In genomic region chr10:80190491-80191051, GRCm38 (mm10) we compare ENCODE assay signal across 8 mouse cellular contexts. TPM values are rescaled to one million over a fixed set of nuclear protein-coding genes. Genes with fewer than 3 reads are reported as not detected.
DNase-seq lines count a peak whose midpoint lies in the region; ATAC-seq lines count a peak whose summit lies in the region.

No protein-coding gene starts in this region.

- H3K27ac ChIP-seq in brown adipose tissue, adult 24 weeks (replicated peaks; ENCODE audit: low read depth, low read length), result no peak overlapping the region
- H3K27ac ChIP-seq in heart, embryonic 13.5 days (replicated peaks), result no peak overlapping the region
- peak overlapping the region; percentile 95 for H3K27ac ChIP-seq in midbrain, embryonic 11.5 days (ENCODE audit: low read depth, low read length)

- H3K9me3 ChIP-seq in heart, embryonic 13.5 days, result no peaks in the 10 kb centered on the region
- no peaks in the 10 kb centered on the region for H3K9me3 ChIP-seq in midbrain, embryonic 11.5 days (ENCODE audit: control insufficient read depth, low read length)

- no peak; the same call in 1 of the 2 replicates for ATAC-seq in heart, embryonic 13.5 days (ENCODE audit: extremely low read depth, insufficient number of reproducible peaks, low FRiP score, low TSS enrichment)
- peak; percentile 65 for ATAC-seq in midbrain, embryonic 11.5 days (ENCODE audit: low FRiP score)

- H3K4me2 ChIP-seq in heart, embryonic 13.5 days, result peak overlapping the region; percentile 87
- H3K4me2 ChIP-seq in midbrain, embryonic 11.5 days, result peak overlapping the region; percentile 58

- H3K9ac ChIP-seq in heart, embryonic 13.5 days, result peak overlapping the region; percentile 78
- peak overlapping the region; percentile 80 for H3K9ac ChIP-seq in midbrain, embryonic 11.5 days (ENCODE audit: low read length)

- peaks cover 15% of the 10 kb centered on the region for H3K36me3 ChIP-seq in heart, embryonic 13.5 days
- H3K36me3 ChIP-seq in midbrain, embryonic 11.5 days (ENCODE audit: control insufficient read depth, insufficient read depth, low read length), result 0 out of 2 replicates have a peak, but pooled peaks cover 3% of the 10 kb centered on the region

- DNase-seq in layer of hippocampus, adult 9-11 months, result peak; percentile 45
- DNase-seq in layer of hippocampus, adult 8-10 months (ENCODE audit: low spot score in 2 of 2), result no peak
- DNase-seq in kidney, postnatal 4 days, result peak; percentile 69 to 79
- peak; percentile 97 for DNase-seq in midbrain, embryonic 11.5 days (ENCODE audit: low spot score, missing footprints)
- DNase-seq in thymus, postnatal 4 days, result no peak
- no peak for DNase-seq in urinary bladder, postnatal 36 days (ENCODE audit: low spot score in 2 of 2)

- H3K27me3 ChIP-seq in heart, embryonic 13.5 days (replicated peaks), result peaks cover 76% of the 10 kb centered on the region
- peaks cover 10% of the 10 kb centered on the region for H3K27me3 ChIP-seq in midbrain, embryonic 11.5 days (ENCODE audit: control insufficient read depth, insufficient read depth, low read length)

- peak overlapping the region; percentile 57 for H3K4me3 ChIP-seq in brown adipose tissue, adult 24 weeks (ENCODE audit: insufficient read depth, low read depth, low read length)
- H3K4me3 ChIP-seq in heart, embryonic 13.5 days, result peak overlapping the region; percentile 55
- H3K4me3 ChIP-seq in midbrain, embryonic 11.5 days (ENCODE audit: low read depth, low read length), result peak overlapping the region; percentile 33

- WGBS in heart, embryonic 13.5 days, result under 1% methylated on average over 48 of the region's 48 CpGs
- under 1% methylated on average over 48 of the region's 48 CpGs for WGBS in midbrain, embryonic 11.5 days

- H3K4me1 ChIP-seq in brown adipose tissue, adult 24 weeks (ENCODE audit: control insufficient read depth, insufficient read depth, insufficient read length, low read length), result peaks cover 6% of the 10 kb centered on the region; the same call in 1 of the 2 replicates
- peaks cover 40% of the 10 kb centered on the region for H3K4me1 ChIP-seq in heart, embryonic 13.5 days
- H3K4me1 ChIP-seq in midbrain, embryonic 11.5 days (ENCODE audit: control insufficient read depth, insufficient read depth, low read length), result peaks cover 59% of the 10 kb centered on the region

RNA-seq across cellular contexts. Expression of gene Efna2, which starts 11.3 kb away (rescaled TPM):
- 1 to 10 TPM; 7.4 to 8.3 (median 7.9) TPM for total RNA-seq in layer of hippocampus, adult 8-10 months (2022)
- polyA plus RNA-seq in brown adipose tissue, adult 24 weeks (2012; ENCODE audit: insufficient read depth, insufficient read length, missing spikeins), result 1.0 and 1.1 TPM in 2 replicates
- polyA plus RNA-seq in heart, embryonic 13.5 days (2015; fragmentation: Nextera tagmentation; extraction: Ambion mirVana), result 8.5 and 10.6 TPM in 2 replicates
- polyA plus RNA-seq in midbrain, embryonic 11.5 days (2014; fragmentation: Nextera tagmentation; extraction: Ambion mirVana), result 78.1 and 91.7 TPM in 2 replicates

RNA-seq across cellular contexts. Expression of gene 1600002K03Rik, which starts 17.8 kb away (rescaled TPM):
- 1 to 10 TPM; 1.8 to 9.0 (median 6.2) TPM for total RNA-seq in layer of hippocampus, adult 8-10 months (2022)
- 10.9 and 14.9 TPM in 2 replicates for polyA plus RNA-seq in brown adipose tissue, adult 24 weeks (2012; ENCODE audit: insufficient read depth, insufficient read length, missing spikeins)
- polyA plus RNA-seq in heart, embryonic 13.5 days (2015; fragmentation: Nextera tagmentation; extraction: Ambion mirVana), result 10.4 and 13.1 TPM in 2 replicates
- 8.0 and 8.7 TPM in 2 replicates for polyA plus RNA-seq in midbrain, embryonic 11.5 days (2014; fragmentation: Nextera tagmentation; extraction: Ambion mirVana)

RNA-seq across cellular contexts. Expression of gene Cirbp, which starts 24.8 kb away (rescaled TPM):
- total RNA-seq in layer of hippocampus, adult 8-10 months (2022), result 100 to 1,000 TPM in 2 of 4 experiments, 10 to 100 TPM in 2; 75.7 to 148 (median 96.4) TPM
- polyA plus RNA-seq in brown adipose tissue, adult 24 weeks (2012; ENCODE audit: insufficient read depth, insufficient read length, missing spikeins), result 15.1 and 27.5 TPM in 2 replicates
- 87.9 and 96.4 TPM in 2 replicates for polyA plus RNA-seq in heart, embryonic 13.5 days (2015; fragmentation: Nextera tagmentation; extraction: Ambion mirVana)
- polyA plus RNA-seq in midbrain, embryonic 11.5 days (2014; fragmentation: Nextera tagmentation; extraction: Ambion mirVana), result 81.5 and 87.1 TPM in 2 replicates

RNA-seq across cellular contexts. Expression of gene Mum1, which starts 35.7 kb away (rescaled TPM):
- total RNA-seq in layer of hippocampus, adult 8-10 months (2022), result 10 to 100 TPM; 44.5 to 51.5 (median 45.6) TPM
- 9.7 and 11.1 TPM in 2 replicates for polyA plus RNA-seq in brown adipose tissue, adult 24 weeks (2012; ENCODE audit: insufficient read depth, insufficient read length, missing spikeins)
- 41.7 and 43.7 TPM in 2 replicates for polyA plus RNA-seq in heart, embryonic 13.5 days (2015; fragmentation: Nextera tagmentation; extraction: Ambion mirVana)
- 134 and 142 TPM in 2 replicates for polyA plus RNA-seq in midbrain, embryonic 11.5 days (2014; fragmentation: Nextera tagmentation; extraction: Ambion mirVana)

RNA-seq across cellular contexts. Expression of gene Midn, which starts 42.5 kb away (rescaled TPM):
- 10 to 100 TPM; 47.2 to 63.6 (median 58.0) TPM for total RNA-seq in layer of hippocampus, adult 8-10 months (2022)
- polyA plus RNA-seq in brown adipose tissue, adult 24 weeks (2012; ENCODE audit: insufficient read depth, insufficient read length, missing spikeins), result 25.5 and 31.6 TPM in 2 replicates
- 15.6 and 15.7 TPM in 2 replicates for polyA plus RNA-seq in heart, embryonic 13.5 days (2015; fragmentation: Nextera tagmentation; extraction: Ambion mirVana)
- 66.0 and 71.3 TPM in 2 replicates for polyA plus RNA-seq in midbrain, embryonic 11.5 days (2014; fragmentation: Nextera tagmentation; extraction: Ambion mirVana)

Comparison
In these comparisons a context has a peak if more than half of its experiments do, and no peak if none do; other contexts are left out.
1. DNase-seq: peak in layer of hippocampus, adult 9-11 months (single experiment), kidney, postnatal 4 days (2 of 2) and midbrain, embryonic 11.5 days (single experiment); none in layer of hippocampus, adult 8-10 months (0 of 2), thymus, postnatal 4 days (single experiment) and urinary bladder, postnatal 36 days (0 of 2).
2. Peak in every context shown above with its lines, with median percentiles within 50 percentile points of each other: H3K4me3 ChIP-seq.